Mouse (Mus musculus): ENCODE results near the gene Ube2h. TPM values are rescaled to one million over a fixed set of nuclear protein-coding genes. Genes with fewer than 3 reads are reported as not detected.

Ube2h gene
- polyA plus RNA-seq, 1 experiment from 2014 or later, result 61.0 TPM

DNA sequence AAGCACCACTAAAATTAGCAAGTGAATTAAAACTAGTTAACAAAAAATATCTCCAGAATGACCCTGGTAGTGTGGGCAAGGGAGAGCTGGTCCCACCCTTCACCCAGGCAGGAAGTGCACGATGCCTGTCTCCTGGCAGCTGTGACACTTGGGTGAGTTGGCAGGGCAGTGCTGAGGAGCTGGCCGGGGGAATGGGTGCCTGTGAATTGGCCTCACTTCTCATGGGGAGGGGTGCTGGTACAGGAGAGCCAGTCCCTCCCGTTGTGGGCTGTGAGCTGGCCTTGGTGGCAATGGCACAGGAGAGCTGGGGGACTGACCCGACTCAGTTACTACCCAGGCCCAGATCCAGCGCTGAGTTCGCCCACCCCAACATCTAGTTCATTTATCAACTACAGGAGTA is 16.4 kb downstream of the Ube2h start:
- ATAC-seq (ENCODE audit: low FRiP score), result no peak
- Histone ChIP-seq H3K27me3 (no peaks in the 10 kb centered on the region), H3K9me3 (no peaks in the 10 kb centered on the region), H3K4me2 (no peak overlapping the region), H3K9ac (no peak overlapping the region), H3K36me3 (peaks cover 46% of the 10 kb centered on the region), H3K4me3 (no peak overlapping the region), H3K4me1 (replicated peaks) (no peaks in the 10 kb centered on the region), H3K27ac (no peak overlapping the region)
- 87% methylated on average over 6 of the region's 6 CpGs for WGBS

DNA sequence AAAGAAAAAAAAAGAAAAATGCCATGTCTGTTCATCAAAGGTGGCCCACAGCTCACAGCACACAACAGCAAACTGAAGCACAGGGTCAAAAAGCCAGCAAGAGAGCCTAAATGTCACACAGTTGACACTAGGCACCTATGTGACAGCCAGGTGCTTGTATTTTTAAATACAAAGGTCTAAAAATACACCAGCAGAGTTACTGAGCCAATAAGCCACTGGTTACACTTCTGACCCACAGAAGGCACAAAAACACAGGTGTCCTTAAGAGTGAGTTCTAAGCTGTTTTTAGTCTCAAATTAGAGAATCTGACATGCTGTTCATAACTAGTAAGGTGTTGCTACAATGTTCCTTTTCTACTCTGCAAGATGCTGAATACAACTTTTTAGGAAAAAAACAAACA is 17.7 kb downstream of the Ube2h start:
- Histone ChIP-seq H3K9me3 (no peaks in the 10 kb centered on the region), H3K9ac (no peak overlapping the region), H3K36me3 (peaks cover 43% of the 10 kb centered on the region), H3K27ac (no peak overlapping the region), H3K4me3 (no peak overlapping the region), H3K4me1 (replicated peaks) (no peaks in the 10 kb centered on the region), H3K4me2 (no peak overlapping the region), H3K27me3 (no peaks in the 10 kb centered on the region)
- no peak for ATAC-seq (ENCODE audit: low FRiP score)

DNA sequence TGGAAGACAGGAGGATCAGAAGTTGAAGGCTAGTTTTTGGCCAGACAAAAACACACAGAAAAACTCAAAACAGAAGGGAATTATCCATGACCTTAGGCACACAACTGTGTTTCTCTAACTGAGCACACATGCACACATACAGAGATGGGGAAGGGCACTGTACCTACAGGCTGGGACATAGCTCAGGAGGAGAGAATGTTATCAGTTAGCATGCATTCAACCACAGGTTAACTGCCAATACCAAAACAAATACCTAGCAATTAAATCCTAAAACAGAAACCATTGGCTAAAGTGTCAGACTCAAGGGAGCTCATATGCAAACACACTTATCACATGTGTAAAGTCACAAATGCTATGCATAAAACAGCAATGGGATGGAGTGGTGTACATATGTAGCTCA is 20.2 kb downstream of the Ube2h start:
- no peak for ATAC-seq (ENCODE audit: low FRiP score)
- Histone ChIP-seq H3K9ac (no peak overlapping the region), H3K4me2 (no peak overlapping the region), H3K4me1 (replicated peaks) (no peaks in the 10 kb centered on the region), H3K9me3 (no peaks in the 10 kb centered on the region), H3K36me3 (peaks cover 50% of the 10 kb centered on the region), H3K4me3 (no peak overlapping the region), H3K27me3 (no peaks in the 10 kb centered on the region), H3K27ac (no peak overlapping the region)

DNA sequence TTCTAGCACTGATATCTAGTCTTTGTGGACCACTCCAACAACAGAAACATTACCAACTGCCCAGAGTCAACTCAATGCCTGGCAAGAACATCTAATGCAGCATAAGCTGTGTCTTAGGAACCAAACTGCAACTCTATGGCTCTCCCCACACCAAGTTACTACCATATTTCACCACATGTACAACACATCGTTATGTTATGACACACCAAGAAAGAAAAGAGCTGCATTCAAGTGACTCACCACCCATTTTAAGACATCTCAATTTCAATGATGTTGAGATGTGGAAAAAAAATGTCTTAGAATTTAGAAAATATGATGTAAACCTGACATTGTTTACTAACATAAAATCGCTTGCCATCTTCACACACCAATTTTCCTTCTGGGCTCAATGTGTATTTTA is 22.0 kb downstream of the Ube2h start:
- no peak overlapping the region for H3K4me3 ChIP-seq
- no peak overlapping the region for H3K27ac ChIP-seq
- H3K4me1 ChIP-seq (replicated peaks), result no peaks in the 10 kb centered on the region
- peaks cover 57% of the 10 kb centered on the region for H3K36me3 ChIP-seq
- H3K4me2 ChIP-seq, result no peak overlapping the region
- no peak for ATAC-seq (ENCODE audit: low FRiP score)
- no peaks in the 10 kb centered on the region for H3K27me3 ChIP-seq
- 92% methylated on average over 2 of the region's 2 CpGs for WGBS
- no peak overlapping the region for H3K9ac ChIP-seq
- no peaks in the 10 kb centered on the region for H3K9me3 ChIP-seq

GRCm38 (mm10) chr6:30278374-30278773 is 26.0 kb downstream of the Ube2h start:
- Histone ChIP-seq H3K36me3 (peaks cover 48% of the 10 kb centered on the region), H3K4me2 (no peak overlapping the region), H3K9ac (no peak overlapping the region), H3K9me3 (no peaks in the 10 kb centered on the region), H3K27me3 (no peaks in the 10 kb centered on the region), H3K4me1 (replicated peaks) (peaks cover under 1% of the 10 kb centered on the region), H3K4me3 (no peak overlapping the region), H3K27ac (no peak overlapping the region)
- 69% methylated on average over 1 of the region's 1 CpGs for WGBS
- no peak for ATAC-seq (ENCODE audit: low FRiP score)

DNA sequence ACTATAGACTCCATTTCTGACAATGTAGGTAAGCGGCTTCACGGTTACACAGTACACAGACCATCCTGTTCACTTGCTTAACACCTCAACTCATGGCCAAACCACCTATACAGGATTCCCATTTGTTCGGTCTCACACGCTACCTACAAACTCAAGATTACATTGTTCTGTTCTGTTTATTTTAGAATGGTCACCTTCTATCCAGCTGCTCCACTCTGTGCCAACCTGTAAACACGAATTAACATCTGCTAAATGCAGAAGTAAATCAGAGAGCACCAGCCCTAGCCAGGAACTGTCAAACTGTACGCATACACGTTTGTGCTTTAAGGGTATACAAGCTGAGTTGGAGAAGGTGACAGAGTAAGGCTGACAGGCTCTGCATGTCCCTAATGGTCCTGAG is 27.5 kb downstream of the Ube2h start:
- no peak for ATAC-seq (ENCODE audit: low FRiP score)
- no peak overlapping the region for H3K4me2 ChIP-seq
- H3K27ac ChIP-seq, result no peak overlapping the region
- 94% methylated on average over 7 of the region's 7 CpGs for WGBS
- H3K9ac ChIP-seq, result no peak overlapping the region
- H3K27me3 ChIP-seq, result no peaks in the 10 kb centered on the region
- peaks cover 41% of the 10 kb centered on the region for H3K36me3 ChIP-seq
- no peak overlapping the region for H3K4me3 ChIP-seq
- peaks cover 12% of the 10 kb centered on the region for H3K4me1 ChIP-seq (replicated peaks)
- no peaks in the 10 kb centered on the region for H3K9me3 ChIP-seq

- H3K4me3 ChIP-seq, result no peak overlapping the region
- no peak overlapping the region for H3K27ac ChIP-seq
- WGBS, result 81% methylated on average over 3 of the region's 3 CpGs
- ATAC-seq (ENCODE audit: low FRiP score), result no peak
- H3K4me1 ChIP-seq (replicated peaks), result peaks cover 12% of the 10 kb centered on the region
- H3K4me2 ChIP-seq, result no peak overlapping the region
- H3K9me3 ChIP-seq, result no peaks in the 10 kb centered on the region
- no peaks in the 10 kb centered on the region for H3K27me3 ChIP-seq
- H3K36me3 ChIP-seq, result peaks cover 41% of the 10 kb centered on the region
- H3K9ac ChIP-seq, result no peak overlapping the region
Observed at GRCm38 (mm10) chr6:30276375-30276774, 28.0 kb downstream of the Ube2h start.

GRCm38 (mm10) chr6:30275159-30275847 is 29.0 kb downstream of the Ube2h start:
- no peak for ATAC-seq (ENCODE audit: low FRiP score)
- no peak overlapping the region for H3K4me2 ChIP-seq
- H3K27me3 ChIP-seq, result no peaks in the 10 kb centered on the region
- H3K4me3 ChIP-seq, result no peak overlapping the region
- peaks cover 12% of the 10 kb centered on the region for H3K4me1 ChIP-seq (replicated peaks)
- no peaks in the 10 kb centered on the region for H3K9me3 ChIP-seq
- peaks cover 42% of the 10 kb centered on the region for H3K36me3 ChIP-seq
- H3K27ac ChIP-seq, result no peak overlapping the region
- H3K9ac ChIP-seq, result no peak overlapping the region
- WGBS, result 86% methylated on average over 5 of the region's 5 CpGs

DNA sequence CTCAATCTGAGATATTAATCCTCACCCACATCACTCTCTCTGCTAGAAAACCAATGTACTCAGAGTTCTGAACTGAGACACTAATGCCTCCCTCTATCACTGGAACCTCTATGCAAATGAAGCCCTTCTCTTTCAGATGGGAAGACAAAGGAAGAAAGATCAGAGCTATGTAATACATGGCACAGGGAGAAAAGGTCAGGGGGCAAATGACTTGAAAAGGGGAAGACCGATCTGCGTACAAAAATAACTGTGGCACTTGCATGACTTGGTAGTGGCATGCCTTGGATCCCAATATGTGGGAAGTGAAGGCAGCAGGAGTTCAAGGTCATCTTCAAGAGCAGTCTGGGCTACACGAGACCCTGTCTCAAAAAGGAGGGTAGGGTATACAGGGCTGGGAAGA is 31.4 kb downstream of the Ube2h start:
- 17% methylated on average over 3 of the region's 3 CpGs for WGBS
- no peak overlapping the region for H3K9ac ChIP-seq

DNA sequence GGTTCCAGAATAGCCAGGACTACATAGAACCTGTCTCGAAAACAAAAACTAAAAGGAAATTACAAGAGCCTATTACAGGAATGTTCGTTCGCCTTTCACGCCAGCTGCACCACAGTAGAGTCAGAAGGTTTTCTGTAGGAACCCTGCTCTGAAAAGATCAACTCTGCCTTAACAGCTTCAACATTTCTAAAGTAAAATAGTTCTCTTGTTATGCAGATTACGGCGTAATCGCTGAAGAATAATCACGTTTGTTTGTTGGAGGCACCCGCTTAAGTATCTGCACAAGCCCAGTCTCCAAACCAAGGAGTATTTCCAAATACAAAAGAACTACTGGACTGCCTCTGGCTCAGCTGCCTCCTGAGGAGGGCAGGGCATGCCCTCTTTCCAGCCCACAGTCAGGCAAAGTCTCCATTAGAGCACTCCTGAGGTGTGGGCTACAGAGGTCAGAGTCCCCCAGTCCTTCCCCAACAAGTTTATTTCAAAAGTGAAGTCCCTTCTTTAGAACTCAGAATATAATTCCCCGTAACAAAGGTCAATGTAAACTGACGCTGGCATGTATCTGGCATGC is 31.9 kb downstream of the Ube2h start:
- Histone ChIP-seq H3K9ac (no peak overlapping the region), H3K27ac (no peak overlapping the region), H3K36me3 (peaks cover 37% of the 10 kb centered on the region), H3K4me2 (no peak overlapping the region), H3K9me3 (no peaks in the 10 kb centered on the region), H3K4me1 (replicated peaks) (peaks cover 12% of the 10 kb centered on the region), H3K4me3 (no peak overlapping the region), H3K27me3 (no peaks in the 10 kb centered on the region)
- ATAC-seq (ENCODE audit: low FRiP score), result no peak
- 46% methylated on average over 11 of the region's 11 CpGs for WGBS

More for the DNA sequence above, 31.4 kb downstream of the Ube2h start:
- ATAC-seq (ENCODE audit: low FRiP score), result no peak
- Histone ChIP-seq H3K27me3 (no peaks in the 10 kb centered on the region), H3K36me3 (peaks cover 36% of the 10 kb centered on the region), H3K4me2 (no peak overlapping the region), H3K27ac (no peak overlapping the region), H3K4me3 (no peak overlapping the region), H3K9me3 (no peaks in the 10 kb centered on the region), H3K4me1 (replicated peaks) (peaks cover 12% of the 10 kb centered on the region)

DNA sequence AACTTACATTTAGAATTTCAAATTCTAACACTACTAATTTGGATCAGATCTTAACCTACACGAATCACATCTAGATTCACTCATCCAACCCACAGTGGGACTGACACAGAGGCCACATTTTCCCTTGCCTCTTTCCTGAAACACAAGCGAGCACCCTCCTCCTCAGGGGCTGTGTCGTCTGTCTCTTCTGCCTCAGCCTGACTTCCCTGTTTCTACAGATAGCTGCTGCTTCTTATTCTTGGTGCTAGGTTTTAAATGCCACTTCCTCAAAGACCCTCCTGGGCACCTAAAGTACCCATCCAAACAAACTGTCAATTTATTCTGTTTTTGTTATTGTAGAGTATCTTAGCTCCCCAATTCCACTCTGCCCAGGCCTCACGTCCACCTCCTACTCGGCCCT is 34.5 kb downstream of the Ube2h start:
- H3K4me3 ChIP-seq, result no peak overlapping the region
- H3K27me3 ChIP-seq, result no peaks in the 10 kb centered on the region
- no peak overlapping the region for H3K27ac ChIP-seq
- WGBS, result 89% methylated on average over 5 of the region's 5 CpGs
- no peak overlapping the region for H3K4me2 ChIP-seq
- peaks cover 50% of the 10 kb centered on the region for H3K36me3 ChIP-seq
- H3K4me1 ChIP-seq (replicated peaks), result peaks cover 12% of the 10 kb centered on the region
- ATAC-seq (ENCODE audit: low FRiP score), result no peak
- no peaks in the 10 kb centered on the region for H3K9me3 ChIP-seq
- no peak overlapping the region for H3K9ac ChIP-seq

GRCm38 (mm10) chr6:30267486-30267885 is 36.9 kb downstream of the Ube2h start:
- ATAC-seq (ENCODE audit: low FRiP score), result no peak
- no peak overlapping the region for H3K4me3 ChIP-seq
- H3K27me3 ChIP-seq, result no peaks in the 10 kb centered on the region
- H3K9ac ChIP-seq, result no peak overlapping the region
- 92% methylated on average over 7 of the region's 7 CpGs for WGBS
- no peak overlapping the region for H3K27ac ChIP-seq
- peaks cover 51% of the 10 kb centered on the region for H3K36me3 ChIP-seq
- no peaks in the 10 kb centered on the region for H3K9me3 ChIP-seq
- no peak overlapping the region for H3K4me2 ChIP-seq
- H3K4me1 ChIP-seq (replicated peaks), result peaks cover 3% of the 10 kb centered on the region; the same call in 1 of the 2 replicates

DNA sequence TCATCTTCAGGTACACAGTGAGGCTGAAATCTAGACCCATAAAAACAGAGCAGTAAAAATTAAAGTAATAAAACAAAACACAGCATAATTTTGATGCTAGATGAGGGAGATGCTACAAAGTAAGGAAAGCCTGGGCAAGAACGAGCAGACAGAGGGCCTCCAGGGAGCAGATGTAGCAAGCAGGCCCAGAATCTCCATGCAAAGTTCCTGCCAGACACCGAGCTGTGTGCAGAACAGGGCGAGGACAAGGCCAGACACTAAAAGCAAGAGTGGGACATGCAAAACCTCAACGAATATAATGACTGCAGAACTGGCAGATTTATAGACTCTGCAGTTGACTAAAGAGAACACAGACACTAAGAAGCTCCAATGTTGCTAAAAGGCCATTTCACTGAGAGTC is 38.9 kb downstream of the Ube2h start:
- Histone ChIP-seq H3K9me3 (no peaks in the 10 kb centered on the region), H3K4me1 (replicated peaks) (no peaks in the 10 kb centered on the region), H3K27ac (no peak overlapping the region), H3K9ac (no peak overlapping the region), H3K4me2 (no peak overlapping the region), H3K36me3 (peaks cover 65% of the 10 kb centered on the region), H3K27me3 (no peaks in the 10 kb centered on the region), H3K4me3 (no peak overlapping the region)
- WGBS, result 93% methylated on average over 4 of the region's 4 CpGs
- ATAC-seq (ENCODE audit: low FRiP score), result no peak
